Mouse (Mus musculus): ENCODE measurements around the gene Svep1. TPM values are rescaled to one million over a fixed set of nuclear protein-coding genes. Genes with fewer than 3 reads are reported as not detected.

The Svep1 gene
- total RNA-seq, 2 experiments from 2014 or later: 1.0 to 1.1 TPM

GRCm38 (mm10) chr4:58177256-58177655 is 29.4 kb downstream of the Svep1 start:
- intact Hi-C loops (cut with DNase I): no loop called here

GRCm38 (mm10) chr4:58174435-58174987 is 32.1 kb downstream of the Svep1 start:
- no peak for DNase-seq (ENCODE audit: low spot score in 2 of 2)
- intact Hi-C loops (cut with DNase I): no loop called here

More at GRCm38 (mm10) chr4:58177256-58177655, 29.4 kb downstream of the Svep1 start:
- no peak for DNase-seq (ENCODE audit: low spot score in 2 of 2)

DNA sequence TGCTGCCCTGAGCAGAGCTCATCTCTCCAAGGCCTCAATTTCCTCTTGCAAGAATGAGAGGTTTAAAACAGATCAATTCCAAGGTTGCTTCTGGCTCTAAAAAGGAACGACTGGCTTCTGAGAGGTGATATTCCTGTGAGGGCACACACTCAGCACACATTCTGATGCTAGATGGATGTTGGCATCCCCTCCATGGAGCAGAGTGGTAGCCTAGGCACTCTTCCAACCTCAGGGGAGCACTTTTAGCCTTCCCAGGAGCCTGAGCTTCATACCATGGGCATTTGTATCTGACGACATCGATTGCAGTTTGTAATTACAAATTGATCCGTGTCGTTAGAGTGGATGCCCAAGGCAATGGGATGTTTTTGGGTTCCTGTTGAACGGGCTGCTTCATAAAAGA is 33.3 kb downstream of the Svep1 start:
- DNase-seq (ENCODE audit: low spot score in 2 of 2): no peak
- intact Hi-C loops (cut with DNase I): no loop called here

DNA sequence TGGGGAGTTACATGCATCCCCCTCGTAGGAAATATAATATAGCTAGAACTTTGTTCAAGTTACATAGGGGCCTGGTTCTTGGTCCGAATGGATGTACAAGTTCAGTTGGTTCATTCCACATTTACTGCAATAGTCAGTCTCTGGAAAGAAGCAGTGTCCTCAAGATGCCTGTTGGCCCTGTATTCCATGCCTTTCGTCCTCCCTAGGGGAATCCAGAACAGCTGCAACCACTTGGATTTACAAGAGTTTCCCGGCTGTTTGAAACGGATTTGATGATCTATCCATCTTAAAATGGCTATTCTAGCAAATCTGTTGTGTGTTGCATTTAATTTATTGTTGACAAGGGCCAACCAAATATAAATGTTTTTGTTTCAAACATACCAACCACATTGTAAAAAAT is 36.2 kb downstream of the Svep1 start:
- intact Hi-C loops (cut with DNase I): no loop called here
- no peak for DNase-seq (ENCODE audit: low spot score in 2 of 2)

DNA sequence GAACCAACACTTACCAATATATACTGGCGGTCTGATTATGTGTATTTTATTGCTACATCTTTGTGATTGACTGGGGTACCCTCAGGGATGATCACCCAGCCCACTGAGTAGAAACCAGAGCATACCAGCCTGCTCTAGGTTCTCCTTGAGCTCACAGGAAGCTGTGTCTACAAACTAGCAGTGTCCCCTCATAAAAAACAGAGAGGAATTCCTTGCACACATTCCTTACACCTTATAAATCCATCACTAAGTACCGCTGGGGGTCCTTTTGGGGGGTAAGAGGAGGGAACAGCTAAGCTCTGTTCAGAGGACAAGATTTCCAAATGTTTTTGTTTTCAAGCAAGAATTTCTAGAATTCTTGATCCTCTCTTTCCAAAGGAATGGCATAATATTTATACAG is 36.7 kb downstream of the Svep1 start:
- intact Hi-C loops (cut with DNase I): no loop called here

DNA sequence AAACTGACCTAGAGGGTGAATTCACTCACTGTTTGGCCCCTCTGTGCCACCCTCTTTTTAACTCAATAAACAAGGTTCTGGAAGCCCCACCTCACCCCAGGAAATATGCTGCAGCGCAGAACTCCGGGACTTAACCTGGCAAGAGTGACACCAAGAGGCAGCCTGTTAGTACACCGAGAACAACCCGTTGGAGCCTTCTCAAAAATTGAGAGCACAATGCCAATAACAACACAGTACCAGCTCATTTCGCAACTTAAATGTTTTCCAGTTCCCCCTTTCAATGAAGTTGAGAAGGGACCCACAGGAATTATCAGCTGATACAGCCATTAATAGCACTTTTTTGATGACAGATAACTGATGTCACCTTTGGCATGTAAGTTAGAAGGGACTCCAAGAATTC is 38.3 kb downstream of the Svep1 start:
- intact Hi-C loops (cut with DNase I): no loop called here
- no peak for DNase-seq (ENCODE audit: low spot score in 2 of 2)

More for the DNA sequence above, 36.7 kb downstream of the Svep1 start:
- DNase-seq (ENCODE audit: low spot score in 2 of 2): no peak

DNA sequence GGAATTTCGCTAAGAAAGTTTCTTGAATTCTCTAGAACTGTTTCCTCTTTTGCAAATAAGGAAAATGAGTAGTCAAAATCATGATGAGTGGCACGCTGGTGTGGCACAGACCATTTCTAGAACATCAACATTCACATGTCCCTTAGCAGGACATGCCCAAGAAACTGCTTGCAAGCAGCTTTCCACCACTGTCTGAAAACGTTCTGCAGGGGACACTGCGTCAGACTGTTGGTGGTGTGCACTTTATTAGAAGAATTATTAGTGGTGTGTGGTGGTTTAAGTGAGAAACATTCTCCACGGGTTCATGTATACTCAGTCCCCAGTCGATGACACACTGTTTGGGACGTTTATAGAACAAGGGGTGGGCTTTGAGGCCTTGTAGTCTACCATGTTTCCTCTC is 40.9 kb downstream of the Svep1 start:
- intact Hi-C loops (cut with DNase I): no loop called here

DNA sequence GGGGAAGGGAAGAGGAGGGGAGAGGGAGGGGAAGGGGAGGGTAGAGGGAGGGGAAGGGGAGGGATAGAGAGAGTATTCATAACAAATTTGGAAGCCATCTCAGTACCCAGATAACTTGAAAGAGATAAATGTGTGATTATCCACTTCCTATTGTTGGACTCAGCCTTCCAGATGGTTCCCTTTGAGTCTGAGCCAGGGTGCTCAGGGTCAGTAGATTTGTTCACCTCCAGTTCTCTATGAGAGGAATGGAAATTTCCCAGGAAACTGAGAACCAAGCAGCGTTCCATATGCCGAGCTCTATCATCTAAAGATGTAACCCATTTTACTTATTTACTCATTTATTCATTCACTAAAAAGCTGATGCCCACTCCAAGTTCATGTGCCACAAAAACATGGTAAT is 44.8 kb downstream of the Svep1 start:
- intact Hi-C loops (cut with DNase I): no loop called here
- DNase-seq (ENCODE audit: low spot score in 2 of 2): no peak

More for the DNA sequence above, 40.9 kb downstream of the Svep1 start:
- DNase-seq (ENCODE audit: low spot score in 2 of 2): no peak

- intact Hi-C loops (cut with DNase I): no loop called here
- no peak for DNase-seq (ENCODE audit: low spot score in 2 of 2)
Measured at GRCm38 (mm10) chr4:58159564-58159963, 47.1 kb downstream of the Svep1 start.

DNA sequence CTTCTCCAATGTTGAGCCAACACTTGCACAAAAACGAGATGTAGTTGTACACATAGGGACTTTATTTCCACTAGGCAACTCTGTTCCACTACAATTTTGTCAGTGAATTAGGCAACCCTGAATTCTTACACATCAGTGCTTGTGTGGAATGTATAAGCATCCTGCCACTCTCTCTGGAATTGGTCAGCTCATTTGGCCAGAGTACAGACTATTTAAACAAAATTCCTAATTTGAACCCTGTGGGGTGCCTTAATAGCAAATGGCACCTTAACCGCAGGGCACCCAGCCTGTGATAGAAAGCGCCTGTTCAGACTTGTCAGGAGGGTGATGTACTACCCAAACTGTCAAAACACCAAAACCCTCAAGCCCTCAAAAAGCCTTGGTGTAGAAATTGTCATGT is 56.4 kb downstream of the Svep1 start:
- no peak for DNase-seq (ENCODE audit: low spot score in 2 of 2)
- intact Hi-C loops (cut with DNase I): no loop called here

GRCm38 (mm10) chr4:58149186-58149585 is 57.5 kb downstream of the Svep1 start:
- intact Hi-C loops (cut with DNase I): no loop called here

DNA sequence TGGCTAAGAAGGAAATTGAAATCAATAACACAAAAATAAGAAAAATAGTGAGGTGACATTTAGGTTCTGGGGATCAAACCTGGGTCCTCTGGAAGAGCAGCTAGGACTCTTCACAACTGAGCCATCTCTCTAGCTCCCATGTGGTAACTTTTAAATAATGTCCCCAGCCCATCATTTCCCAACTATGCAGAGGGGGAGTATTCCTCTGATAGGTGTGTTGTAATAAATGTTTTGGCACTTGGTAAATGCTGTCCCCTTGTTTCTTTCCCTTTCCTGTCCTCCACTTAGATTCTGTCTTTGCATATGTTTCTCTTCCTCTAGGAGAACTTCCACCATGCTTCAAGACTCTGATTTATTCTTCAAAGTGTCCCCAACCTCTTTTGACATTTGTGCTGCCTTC is 58.1 kb downstream of the Svep1 start:
- intact Hi-C loops (cut with DNase I): no loop called here

More at GRCm38 (mm10) chr4:58149186-58149585, 57.5 kb downstream of the Svep1 start:
- no peak for DNase-seq (ENCODE audit: low spot score in 2 of 2)

GRCm38 (mm10) chr4:58146676-58147075 is 60.0 kb downstream of the Svep1 start:
- DNase-seq (ENCODE audit: low spot score in 2 of 2): no peak
- intact Hi-C loops (cut with DNase I): no loop called here

More for the DNA sequence above, 58.1 kb downstream of the Svep1 start:
- no peak for DNase-seq (ENCODE audit: low spot score in 2 of 2)

DNA sequence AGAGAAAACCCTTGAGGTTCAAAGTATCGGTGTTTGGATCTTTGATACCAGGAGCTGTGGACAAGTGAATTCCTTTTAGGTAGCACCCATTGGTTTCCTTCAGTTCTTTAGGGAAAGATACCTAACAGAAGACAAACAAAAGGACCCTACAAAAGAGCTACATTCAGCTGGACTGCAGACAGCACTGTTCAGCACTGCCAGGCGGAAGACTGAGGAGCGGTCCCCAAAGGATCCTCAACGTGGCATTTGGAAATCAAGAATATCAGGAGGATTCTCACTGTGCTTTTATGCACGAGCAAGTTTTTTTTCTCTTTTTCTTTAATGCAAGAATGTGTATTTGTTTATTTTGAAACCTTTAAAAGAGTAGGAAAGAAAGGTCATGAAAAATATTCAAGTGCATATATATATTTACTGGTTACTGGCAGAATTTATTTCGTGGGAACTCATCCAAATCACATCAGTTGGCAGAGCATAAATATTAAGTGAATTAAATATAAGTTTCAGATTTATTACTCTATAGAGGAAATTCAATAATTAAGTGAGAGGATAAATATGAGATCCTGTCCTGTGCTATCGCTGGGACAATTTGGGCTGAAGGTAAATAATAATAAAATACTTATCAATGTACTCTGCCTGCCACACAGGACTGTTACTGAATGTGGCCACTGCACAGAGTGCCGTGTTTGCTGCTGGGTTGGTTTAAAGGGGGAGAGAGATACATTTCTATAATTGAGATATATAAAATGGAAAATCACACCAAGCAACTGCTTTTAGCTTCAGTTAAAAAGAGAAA is 66.7 kb downstream of the Svep1 start:
- intact Hi-C loops (cut with DNase I): no loop called here
- DNase-seq (ENCODE audit: low spot score in 2 of 2): no peak

DNA sequence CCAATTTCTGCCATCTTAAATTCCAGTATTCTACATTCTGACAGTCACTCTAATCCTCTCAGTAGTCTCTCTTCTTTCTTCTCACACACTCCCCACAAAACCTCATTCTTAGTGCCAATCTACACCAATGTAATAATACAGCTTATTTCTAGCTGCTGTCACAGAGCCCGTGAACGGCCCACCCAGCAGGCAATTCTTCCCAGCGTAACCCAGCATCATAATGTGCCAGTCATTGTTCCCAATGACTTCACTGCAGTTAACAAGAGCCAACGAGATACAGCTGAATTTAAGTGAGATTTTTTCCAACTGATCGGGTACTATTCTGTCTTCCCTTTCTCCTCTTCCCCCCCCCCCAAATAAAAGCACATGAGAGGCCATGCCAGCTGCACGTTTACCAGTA is 67.4 kb downstream of the Svep1 start:
- DNase-seq (ENCODE audit: low spot score in 2 of 2): no peak
- intact Hi-C loops (cut with DNase I): no loop called here

DNA sequence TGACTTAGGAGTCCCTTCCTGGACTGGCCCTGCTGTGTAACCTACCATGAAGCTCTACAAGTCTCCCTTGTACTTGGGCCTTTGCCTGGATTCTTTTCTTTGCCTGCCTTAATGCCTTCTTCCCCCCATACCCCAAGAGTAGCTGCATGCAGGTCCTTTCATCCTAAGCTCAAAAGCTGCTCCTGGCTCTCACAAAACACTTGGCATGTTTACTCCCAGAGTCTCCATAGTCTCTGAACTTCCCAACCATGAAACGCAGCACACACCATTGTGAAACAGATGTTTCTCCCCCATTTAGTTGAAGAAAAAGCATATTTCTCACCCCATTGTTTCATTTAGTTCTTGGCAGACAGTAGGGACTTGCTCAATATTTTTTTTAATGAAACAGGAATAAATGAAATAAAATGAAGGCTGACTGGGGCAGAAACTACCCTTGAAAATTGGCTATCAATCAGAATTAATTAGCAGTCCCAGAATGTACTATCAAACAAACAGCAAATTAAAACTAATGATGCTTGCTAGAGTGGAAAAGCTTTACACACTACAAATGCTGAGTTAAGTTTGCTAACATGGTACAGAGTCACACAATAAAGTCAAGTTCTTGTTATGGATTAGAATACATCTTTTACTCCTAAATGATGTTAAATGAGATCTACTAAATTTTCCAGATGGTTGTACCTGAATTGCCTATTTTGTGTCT is 72.9 kb downstream of the Svep1 start:
- no peak for DNase-seq (ENCODE audit: low spot score in 2 of 2)
- intact Hi-C loops (cut with DNase I): no loop called here

GRCm38 (mm10) chr4:58129844-58130243 is 76.8 kb downstream of the Svep1 start:
- DNase-seq (ENCODE audit: low spot score in 2 of 2): no peak
- intact Hi-C loops (cut with DNase I): no loop called here

DNA sequence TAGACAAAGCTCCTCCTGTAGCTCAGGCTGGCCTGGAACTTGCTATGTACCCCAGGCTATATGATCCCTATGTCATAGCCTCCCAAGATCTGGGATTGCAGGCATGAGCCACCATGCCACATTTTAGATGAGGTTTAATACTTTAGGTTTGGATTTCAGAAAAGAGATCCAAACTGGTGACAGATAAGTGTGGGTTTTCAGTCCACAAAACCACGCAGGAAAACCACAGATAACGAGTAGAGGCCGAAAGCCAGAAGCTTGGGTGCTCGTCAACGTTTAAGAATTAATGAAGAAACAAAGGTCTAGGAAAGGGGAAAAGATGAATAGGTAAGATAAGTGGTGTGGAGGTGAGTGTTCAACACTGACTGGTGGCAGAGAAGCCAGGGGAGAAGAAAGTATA is 79.6 kb downstream of the Svep1 start:
- no peak for DNase-seq (ENCODE audit: low spot score in 2 of 2)
- intact Hi-C loops (cut with DNase I): no loop called here

- no peak for DNase-seq (ENCODE audit: low spot score in 2 of 2)
- intact Hi-C loops (cut with DNase I): no loop called here
Measured at GRCm38 (mm10) chr4:58115452-58115851, 91.2 kb downstream of the Svep1 start.

- no peak for DNase-seq (ENCODE audit: low spot score in 2 of 2)
- intact Hi-C loops (cut with DNase I): no loop called here
Measured at GRCm38 (mm10) chr4:58111008-58111407, 95.7 kb downstream of the Svep1 start.

DNA sequence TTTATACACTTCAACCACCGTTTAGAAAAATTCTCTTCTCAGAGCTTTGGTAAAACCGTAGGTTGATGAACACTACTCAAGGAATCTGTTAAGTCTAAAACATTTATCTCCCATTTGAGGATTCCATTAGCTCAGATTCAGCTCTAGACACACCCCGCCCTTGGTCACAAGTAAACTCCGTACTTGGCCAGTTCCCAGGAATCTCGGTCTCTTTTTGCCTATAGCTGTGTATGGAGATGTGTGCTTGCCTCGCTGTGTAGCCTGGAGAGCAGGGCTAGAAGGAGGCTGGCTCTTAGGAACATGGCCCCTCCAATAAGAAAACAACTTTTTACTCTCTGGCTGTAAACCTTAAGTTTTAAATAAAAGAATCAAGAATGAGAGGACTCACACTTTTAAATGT is 96.9 kb downstream of the Svep1 start:
- DNase-seq (ENCODE audit: low spot score in 2 of 2): no peak
- intact Hi-C loops (cut with DNase I): no loop called here
